Mouse (Mus musculus) cortical plate, adult 2 months (tissue): ENCODE measurements around the gene Rprml.

Experiments
- CTCF ChIP-seq: fragments of 200-500 bp; IDR thresholded peaks from 2 replicates; pipeline ENCODE4 v1.5.1; 2011; ENCODE audit warnings: mild to moderate bottlenecking, control low read depth, low read length; ENCODE audit not compliant: insufficient read depth; ENCODE audit errors: extremely low read depth
- POLR2A ChIP-seq: fragments of 200-500 bp; IDR thresholded peaks from 2 replicates; pipeline ENCODE4 v1.6.1; 2011; ENCODE audit warnings: mild to moderate bottlenecking, low read length, control low read depth; ENCODE audit not compliant: insufficient read depth; ENCODE audit errors: extremely low read depth

DNA sequence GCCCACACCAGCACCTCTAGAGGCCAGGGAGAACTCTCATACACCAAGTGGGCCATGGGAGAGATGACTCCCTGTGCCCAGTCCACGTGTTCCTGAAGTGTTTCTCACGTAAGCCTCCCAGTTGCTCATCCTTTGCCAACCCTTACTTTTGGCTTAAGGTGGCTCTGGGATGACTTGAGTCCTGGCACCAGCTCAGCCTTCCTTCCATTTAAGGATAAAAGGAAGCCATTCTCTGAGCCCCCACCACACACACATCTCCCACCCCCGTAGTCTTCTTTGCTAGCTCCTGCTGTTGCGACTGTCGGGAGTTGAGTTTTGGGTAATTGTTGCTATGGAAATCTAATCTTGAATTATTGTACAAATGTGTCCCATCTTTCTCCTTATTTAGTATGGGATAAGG is 13.2 kb downstream of the Rprml start:
- TF ChIP-seq CTCF (no peak), POLR2A (no peak)
